Mouse (Mus musculus): Measurements from ENCODE around the gene Nub1. TPM values are rescaled to one million over a fixed set of nuclear protein-coding genes. Genes with fewer than 3 reads are reported as not detected.

Nub1 gene
- polyA plus RNA-seq, 1 experiment from 2014 or later, result 61.2 TPM

GRCm38 (mm10) chr5:24711615-24712014 is 26.3 kb downstream of the Nub1 start:
- WGBS, result 97% methylated on average over 6 of the region's 6 CpGs
- Histone ChIP-seq H3K27me3 (no peaks in the 10 kb centered on the region), H3K9me3 (no peaks in the 10 kb centered on the region), H3K4me3 (no peak overlapping the region), H3K4me2 (replicated peaks) (no peak overlapping the region), H3K36me3 (peaks cover 46% of the 10 kb centered on the region), H3K9ac (replicated peaks) (no peak overlapping the region), H3K27ac (replicated peaks) (no peak overlapping the region), H3K4me1 (no peaks in the 10 kb centered on the region)
- no peak for ATAC-seq (replicated peaks)

DNA sequence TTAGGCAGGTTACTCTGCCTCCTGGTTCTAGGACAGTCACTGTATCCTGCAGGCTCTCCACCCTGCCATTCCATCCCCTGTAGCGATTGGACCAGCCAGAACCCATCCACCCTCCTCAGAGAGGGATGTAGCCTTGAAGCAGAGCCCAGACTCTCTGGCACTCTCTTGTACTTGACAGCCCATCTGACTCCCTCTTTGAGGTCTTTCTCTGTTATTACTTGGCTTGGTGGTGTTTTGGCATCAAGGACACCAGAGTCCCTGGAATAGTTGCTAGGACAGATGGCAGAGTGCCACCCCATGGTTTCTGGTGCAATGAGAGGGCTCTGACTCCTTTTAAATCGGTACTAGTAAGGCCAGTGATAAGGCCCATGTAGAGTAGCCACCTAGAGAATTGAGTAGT is 27.9 kb downstream of the Nub1 start:
- no peaks in the 10 kb centered on the region for H3K4me1 ChIP-seq
- no peaks in the 10 kb centered on the region for H3K9me3 ChIP-seq
- WGBS, result 80% methylated on average over 2 of the region's 2 CpGs
- no peak overlapping the region for H3K27ac ChIP-seq (replicated peaks)
- ATAC-seq (replicated peaks), result peak; percentile 56; the same call in 1 of the 2 replicates
- H3K27me3 ChIP-seq, result no peaks in the 10 kb centered on the region
- no peak overlapping the region for H3K4me3 ChIP-seq
- no peak overlapping the region for H3K9ac ChIP-seq (replicated peaks)
- no peak overlapping the region for H3K4me2 ChIP-seq (replicated peaks)
- peaks cover 30% of the 10 kb centered on the region for H3K36me3 ChIP-seq

DNA sequence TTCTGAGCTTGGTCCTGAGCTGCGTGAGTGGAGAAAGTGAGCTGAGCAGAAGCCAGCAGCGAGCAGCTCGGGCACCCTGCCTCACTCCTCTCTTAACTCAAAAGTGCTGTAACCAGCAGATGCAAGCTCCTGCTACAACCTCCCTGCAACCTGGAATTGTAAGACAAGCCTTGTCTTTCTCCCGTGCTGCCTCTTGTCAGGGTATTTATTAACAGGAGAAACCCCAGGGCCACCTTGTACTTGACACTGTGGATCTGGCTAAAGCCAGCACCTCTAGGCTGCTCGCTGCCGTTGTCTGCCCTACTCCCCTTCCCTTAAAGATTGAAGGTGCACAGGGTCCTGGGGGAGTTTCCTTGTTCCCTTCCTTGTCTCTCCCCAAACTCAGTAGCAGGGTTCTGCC is 28.7 kb downstream of the Nub1 start:
- 88% methylated on average over 6 of the region's 6 CpGs for WGBS
- no peak for ATAC-seq (replicated peaks)
- H3K9me3 ChIP-seq, result no peaks in the 10 kb centered on the region
- H3K4me1 ChIP-seq, result no peaks in the 10 kb centered on the region
- no peak overlapping the region for H3K27ac ChIP-seq (replicated peaks)
- no peaks in the 10 kb centered on the region for H3K27me3 ChIP-seq
- no peak overlapping the region for H3K4me2 ChIP-seq (replicated peaks)
- no peak overlapping the region for H3K4me3 ChIP-seq
- no peak overlapping the region for H3K9ac ChIP-seq (replicated peaks)
- peaks cover 24% of the 10 kb centered on the region for H3K36me3 ChIP-seq

DNA sequence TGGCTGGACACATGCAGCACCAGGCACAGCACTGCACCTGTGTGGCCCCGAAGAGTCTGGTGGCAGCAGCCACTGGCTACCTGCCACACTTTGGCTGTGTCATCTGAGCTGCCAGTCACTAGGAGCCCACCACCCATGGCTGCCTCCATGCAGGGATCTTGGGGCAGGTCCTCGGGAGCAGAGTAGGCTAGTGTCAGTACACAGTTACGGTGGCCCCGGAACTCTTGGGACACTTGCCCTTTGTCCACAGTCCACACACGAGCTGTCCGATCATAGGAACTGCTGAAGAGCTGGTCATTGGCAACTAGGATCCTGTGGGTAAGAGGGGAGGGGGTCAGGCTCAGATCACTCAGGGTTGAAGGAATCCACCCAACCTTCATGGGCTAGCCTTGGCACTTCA is 32.7 kb downstream of the Nub1 start:
- Histone ChIP-seq H3K27me3 (no peaks in the 10 kb centered on the region), H3K4me3 (no peak overlapping the region), H3K9ac (replicated peaks) (no peak overlapping the region), H3K27ac (replicated peaks) (no peak overlapping the region), H3K4me1 (no peaks in the 10 kb centered on the region), H3K36me3 (no peaks in the 10 kb centered on the region), H3K9me3 (no peaks in the 10 kb centered on the region), H3K4me2 (replicated peaks) (no peak overlapping the region)
- 95% methylated on average over 6 of the region's 6 CpGs for WGBS
- no peak for ATAC-seq (replicated peaks)

DNA sequence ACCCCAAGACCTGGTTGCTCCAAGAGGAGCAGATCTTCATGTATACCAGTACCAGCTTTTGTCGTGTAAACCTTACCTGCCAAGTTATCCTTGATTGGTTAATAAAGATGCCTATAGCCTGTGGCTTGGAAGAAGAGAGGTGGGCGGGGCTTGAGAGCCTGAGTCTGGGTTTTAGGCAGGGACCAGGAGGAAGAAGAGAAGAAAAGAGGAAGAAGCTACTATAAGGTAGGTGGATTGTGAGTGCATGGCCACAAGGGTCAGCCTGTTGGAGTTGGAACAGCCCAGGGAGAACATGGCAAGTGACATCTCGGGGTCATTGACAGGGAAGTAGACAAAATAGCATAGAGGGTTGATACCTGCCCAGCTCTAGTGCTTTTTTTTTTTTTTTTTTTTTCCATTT is 34.5 kb downstream of the Nub1 start:
- 92% methylated on average over 3 of the region's 3 CpGs for WGBS
- no peak for ATAC-seq (replicated peaks)

GRCm38 (mm10) chr5:24723527-24724269 is 38.4 kb downstream of the Nub1 start:
- H3K4me2 ChIP-seq (replicated peaks), result no peak overlapping the region
- H3K9me3 ChIP-seq, result no peaks in the 10 kb centered on the region
- H3K36me3 ChIP-seq, result no peaks in the 10 kb centered on the region
- H3K27ac ChIP-seq (replicated peaks), result no peak overlapping the region
- no peak for ATAC-seq (replicated peaks)
- WGBS, result 62% methylated on average over 11 of the region's 11 CpGs
- H3K9ac ChIP-seq (replicated peaks), result no peak overlapping the region
- H3K27me3 ChIP-seq, result 0 out of 2 replicates have a peak, but pooled peaks cover 2% of the 10 kb centered on the region
- H3K4me3 ChIP-seq, result no peak overlapping the region
- no peaks in the 10 kb centered on the region for H3K4me1 ChIP-seq

More for the DNA sequence above, 34.5 kb downstream of the Nub1 start:
- Histone ChIP-seq H3K9me3 (no peaks in the 10 kb centered on the region), H3K4me1 (no peaks in the 10 kb centered on the region), H3K4me3 (no peak overlapping the region), H3K36me3 (no peaks in the 10 kb centered on the region), H3K9ac (replicated peaks) (no peak overlapping the region), H3K4me2 (replicated peaks) (no peak overlapping the region), H3K27ac (replicated peaks) (no peak overlapping the region), H3K27me3 (no peaks in the 10 kb centered on the region)

DNA sequence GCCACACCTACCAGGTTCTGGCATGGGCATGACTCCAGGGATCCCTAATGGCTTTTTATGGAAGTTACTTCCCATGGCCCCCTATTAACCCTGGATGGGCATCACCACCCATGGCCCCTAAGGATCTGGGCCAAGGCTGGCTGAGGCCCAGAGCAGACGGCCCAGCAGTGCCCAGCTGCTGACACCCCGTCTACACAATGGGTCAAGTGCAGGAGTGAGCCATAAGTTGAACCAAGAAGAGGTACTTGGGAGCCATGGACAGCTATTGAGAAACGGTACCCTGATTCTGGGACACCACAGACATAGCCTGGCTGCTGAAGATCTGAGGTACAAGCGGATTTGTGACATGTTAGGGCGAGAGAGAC is 38.9 kb downstream of the Nub1 start:
- Histone ChIP-seq H3K9me3 (no peaks in the 10 kb centered on the region), H3K4me2 (replicated peaks) (no peak overlapping the region), H3K4me1 (no peaks in the 10 kb centered on the region), H3K36me3 (no peaks in the 10 kb centered on the region), H3K4me3 (no peak overlapping the region), H3K27ac (replicated peaks) (peak overlapping the region; percentile 30; the same call in 1 of the 2 replicates), H3K27me3 (peaks cover 5% of the 10 kb centered on the region), H3K9ac (replicated peaks) (no peak overlapping the region)
- no peak for ATAC-seq (replicated peaks)
- 75% methylated on average over 5 of the region's 5 CpGs for WGBS

- Histone ChIP-seq H3K4me1 (peaks cover 2% of the 10 kb centered on the region), H3K36me3 (no peaks in the 10 kb centered on the region), H3K4me2 (replicated peaks) (no peak overlapping the region), H3K9ac (replicated peaks) (no peak overlapping the region), H3K4me3 (no peak overlapping the region), H3K27me3 (peaks cover 11% of the 10 kb centered on the region), H3K27ac (replicated peaks) (peak overlapping the region; percentile 30), H3K9me3 (no peaks in the 10 kb centered on the region)
- WGBS, result 47% methylated on average over 5 of the region's 5 CpGs
- ATAC-seq (replicated peaks), result peak; percentile 53; the same call in 1 of the 2 replicates
Observed at GRCm38 (mm10) chr5:24724805-24725204, 39.5 kb downstream of the Nub1 start.

GRCm38 (mm10) chr5:24725897-24726296 is 40.6 kb downstream of the Nub1 start:
- no peak overlapping the region for H3K27ac ChIP-seq (replicated peaks)
- no peak overlapping the region for H3K4me3 ChIP-seq
- peaks cover 13% of the 10 kb centered on the region for H3K4me1 ChIP-seq
- peaks cover 22% of the 10 kb centered on the region for H3K27me3 ChIP-seq
- H3K4me2 ChIP-seq (replicated peaks), result no peak overlapping the region
- no peaks in the 10 kb centered on the region for H3K9me3 ChIP-seq
- no peak overlapping the region for H3K9ac ChIP-seq (replicated peaks)
- no peak for ATAC-seq (replicated peaks)
- 70% methylated on average over 6 of the region's 6 CpGs for WGBS
- no peaks in the 10 kb centered on the region for H3K36me3 ChIP-seq

- H3K4me3 ChIP-seq, result no peak overlapping the region
Observed at GRCm38 (mm10) chr5:24726901-24727836, 41.8 kb downstream of the Nub1 start.

DNA sequence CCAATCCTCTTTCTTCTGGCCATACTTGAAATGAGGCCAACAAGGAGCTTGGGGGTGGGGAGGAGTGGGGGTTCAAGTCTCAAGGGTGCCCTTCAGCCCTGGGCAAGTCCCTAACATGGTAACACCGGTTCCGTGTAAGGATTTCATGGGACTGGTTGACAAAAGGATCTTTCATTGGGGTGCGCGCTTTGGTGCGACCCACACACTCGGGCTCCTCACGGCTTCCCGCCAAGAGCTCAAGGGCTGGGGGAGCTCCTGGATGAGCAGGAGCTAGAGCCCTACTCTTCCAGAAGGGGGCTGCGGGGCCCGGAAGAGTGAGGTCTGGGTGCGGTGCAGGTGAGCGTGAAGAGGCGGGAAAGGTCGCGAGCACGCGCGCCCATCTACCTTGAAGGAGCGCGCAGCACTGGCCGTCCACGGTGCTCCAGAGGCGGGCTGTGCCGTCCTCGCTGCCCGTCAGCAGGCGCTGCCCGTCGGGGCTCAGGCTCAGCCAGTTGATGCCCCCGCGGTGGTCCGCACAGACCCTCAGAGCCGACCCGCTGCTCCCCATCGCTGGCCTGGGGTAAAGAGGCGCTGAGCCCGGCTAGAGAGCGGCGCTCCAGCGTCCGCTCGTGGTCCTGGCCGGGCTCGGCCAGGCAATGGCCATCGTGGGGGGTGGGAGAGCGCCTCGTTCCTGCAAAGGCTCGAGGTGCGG is 44.6 kb downstream of the Nub1 start:
- Histone ChIP-seq H3K9me3 (no peaks in the 10 kb centered on the region), H3K4me2 (replicated peaks) (peak overlapping the region; percentile 46), H3K36me3 (no peaks in the 10 kb centered on the region), H3K9ac (replicated peaks) (peak overlapping the region; percentile 14), H3K27ac (replicated peaks) (no peak overlapping the region), H3K4me1 (peaks cover 15% of the 10 kb centered on the region), H3K27me3 (peaks cover 35% of the 10 kb centered on the region), H3K4me3 (peak overlapping the region; percentile 38)
- 1% methylated on average over 49 of the region's 49 CpGs for WGBS
- no peak for ATAC-seq (replicated peaks)

More at GRCm38 (mm10) chr5:24726901-24727836, 41.8 kb downstream of the Nub1 start:
- Histone ChIP-seq H3K9ac (replicated peaks) (no peak overlapping the region), H3K27ac (replicated peaks) (no peak overlapping the region), H3K9me3 (no peaks in the 10 kb centered on the region), H3K27me3 (peaks cover 35% of the 10 kb centered on the region), H3K36me3 (no peaks in the 10 kb centered on the region), H3K4me1 (peaks cover 15% of the 10 kb centered on the region), H3K4me2 (replicated peaks) (no peak overlapping the region)
- ATAC-seq (replicated peaks), result no peak
- WGBS, result 66% methylated on average over 12 of the region's 12 CpGs

DNA sequence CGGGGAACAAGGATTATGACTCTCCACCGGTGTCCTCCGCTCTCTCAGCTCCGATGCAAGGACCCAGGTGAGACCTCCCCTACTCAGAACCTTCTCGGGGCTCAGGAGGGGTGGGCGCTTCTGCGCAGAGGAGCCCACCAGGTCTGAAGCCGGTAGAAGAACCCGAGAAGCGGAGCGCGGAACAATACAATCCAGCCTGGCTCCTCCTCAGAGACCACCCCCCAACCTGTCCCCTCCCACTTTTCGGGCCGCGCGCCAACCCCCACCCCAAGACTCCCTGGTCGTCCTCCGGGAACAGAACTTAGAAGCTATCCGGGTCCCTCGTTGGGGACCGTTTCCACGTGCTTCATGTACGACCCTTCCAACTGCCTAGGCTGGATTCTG is 45.1 kb downstream of the Nub1 start, which contains the start of gene Wdr86:
TSS of gene Wdr86 (minus strand) at position 240 of the 384 bp plus-strand sequence.
- WGBS, result under 1% methylated on average over 23 of the region's 23 CpGs
- Histone ChIP-seq H3K27ac (replicated peaks) (no peak within 1 kb of the TSS), H3K36me3 (no peaks in the 10 kb centered on the region), H3K27me3 (peaks cover 35% of the 10 kb centered on the region), H3K9ac (replicated peaks) (peak within 1 kb of the TSS; percentile 14), H3K4me3 (peak within 1 kb of the TSS; percentile 38), H3K4me1 (peaks cover 15% of the 10 kb centered on the region), H3K4me2 (replicated peaks) (peak within 1 kb of the TSS; percentile 46), H3K9me3 (no peaks in the 10 kb centered on the region)
- 0 out of 2 replicates have a peak, but pooled peaks have one; percentile 51 for ATAC-seq (replicated peaks)
